Comparison of ENCODE assay signal across 16 mouse cellular contexts in the genomic region with DNA sequence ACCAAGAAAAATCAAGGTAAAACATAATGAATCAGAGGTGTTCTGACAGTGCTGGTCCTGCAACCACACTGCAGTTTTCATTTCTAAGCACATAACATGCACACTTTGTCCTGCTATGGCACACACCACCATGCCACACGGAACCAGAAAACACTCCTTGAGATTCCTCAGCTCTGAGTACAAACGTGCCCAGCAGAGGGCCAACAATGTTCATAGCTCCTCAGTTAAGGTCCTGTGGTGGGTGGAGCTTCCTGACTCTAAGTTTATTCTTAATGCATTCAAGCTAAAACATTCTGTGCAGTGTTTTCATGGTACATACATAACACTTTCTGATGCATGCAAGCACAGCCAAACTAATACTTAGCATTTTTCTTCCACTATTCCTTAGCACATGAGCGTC.
DNase-seq lines count a peak whose midpoint lies in the region; ATAC-seq and TF ChIP-seq lines count a peak whose summit lies in the region.
"Had no signal": no experiment of that assay in that cellular context is flagged by ENCODE, and none has a peak within 500 bp of the region (broad histone marks: within the 10 kb centered on the region; RNA-seq: fewer than 3 reads in every experiment).

No protein-coding gene starts in this region.

- H3K9ac ChIP-seq in kidney, postnatal 0 days (ENCODE audit: low read depth, low read length), result no peak overlapping the region
- H3K9ac ChIP-seq in kidney, embryonic 14.5 days (ENCODE audit: low read depth, low read length), result no peak overlapping the region
- no peak overlapping the region for H3K9ac ChIP-seq in forebrain, embryonic 15.5 days (replicated peaks)
- H3K9ac ChIP-seq: embryonic facial prominence, embryonic 12.5 days; forebrain, embryonic 13.5 days; limb, embryonic 13.5 days had no signal

- TF ChIP-seq CTCF in kidney, postnatal 0 days (IDR thresholded peaks at IDR 0.05; ENCODE audit: low read depth), result peak; percentile 39; the same call in 1 of the 2 replicates

- H3K4me1 ChIP-seq in kidney, postnatal 0 days (replicated peaks; ENCODE audit: insufficient read depth, low read length), result no peaks in the 10 kb centered on the region
- no peaks in the 10 kb centered on the region for H3K4me1 ChIP-seq in kidney, embryonic 14.5 days (ENCODE audit: control insufficient read depth, insufficient read depth, low read length)
- H3K4me1 ChIP-seq in forebrain, embryonic 15.5 days, result no peaks in the 10 kb centered on the region
- H3K4me1 ChIP-seq: embryonic facial prominence, embryonic 12.5 days; forebrain, embryonic 13.5 days; limb, embryonic 13.5 days had no signal

- no peak overlapping the region for H3K4me3 ChIP-seq in kidney, postnatal 0 days (replicated peaks; ENCODE audit: low read depth, low read length)
- H3K4me3 ChIP-seq in kidney, embryonic 14.5 days (ENCODE audit: low read length), result no peak overlapping the region
- no peak overlapping the region for H3K4me3 ChIP-seq in forebrain, embryonic 15.5 days
- H3K4me3 ChIP-seq: embryonic facial prominence, embryonic 12.5 days; forebrain, embryonic 13.5 days; limb, embryonic 13.5 days had no signal

- ATAC-seq in kidney, postnatal 0 days (replicated peaks; ENCODE audit: low FRiP score, low read depth), result no peak
- ATAC-seq in kidney, embryonic 14.5 days (ENCODE audit: low FRiP score, low TSS enrichment), result no peak
- 0 out of 2 replicates have a peak, but pooled peaks have one; percentile 28 for ATAC-seq in megakaryocyte, adult 5-6 weeks (ENCODE audit: poor library complexity, severe bottlenecking)
- ATAC-seq in forebrain, embryonic 15.5 days (replicated peaks), result no peak
- ATAC-seq: forebrain, embryonic 13.5 days; inflammation-experienced regulatory T-cells, adult 6 months had no signal

- no peak overlapping the region for H3K27ac ChIP-seq in kidney, postnatal 0 days
- no peak overlapping the region for H3K27ac ChIP-seq in kidney, embryonic 14.5 days (ENCODE audit: low read depth, low read length)
- H3K27ac ChIP-seq in forebrain, embryonic 15.5 days (replicated peaks), result no peak overlapping the region
- H3K27ac ChIP-seq: embryonic facial prominence, embryonic 12.5 days; forebrain, embryonic 13.5 days; limb, embryonic 13.5 days had no signal

- H3K36me3 ChIP-seq in kidney, postnatal 0 days (ENCODE audit: insufficient read depth, low read length), result no peaks in the 10 kb centered on the region
- H3K36me3 ChIP-seq in kidney, embryonic 14.5 days (ENCODE audit: control insufficient read depth, insufficient read depth, low read length), result no peaks in the 10 kb centered on the region
- H3K36me3 ChIP-seq in forebrain, embryonic 15.5 days, result no peaks in the 10 kb centered on the region
- H3K36me3 ChIP-seq: embryonic facial prominence, embryonic 12.5 days; limb, embryonic 13.5 days had no signal

- no peaks in the 10 kb centered on the region for H3K27me3 ChIP-seq in kidney, postnatal 0 days (ENCODE audit: insufficient read depth, low read length)
- H3K27me3 ChIP-seq in kidney, embryonic 14.5 days (ENCODE audit: control insufficient read depth, insufficient read depth, low read length), result no peaks in the 10 kb centered on the region
- H3K27me3 ChIP-seq in forebrain, embryonic 15.5 days, result no peaks in the 10 kb centered on the region
- H3K27me3 ChIP-seq: embryonic facial prominence, embryonic 12.5 days; forebrain, embryonic 13.5 days; limb, embryonic 13.5 days had no signal

- DNase-seq in kidney, postnatal 0 days (ENCODE audit: low spot score), result no peak
- DNase-seq in A20 (ENCODE audit: low read depth, low spot score) (peak; percentile 32), R1 (ENCODE audit: low read depth, low spot score) (peak; percentile 13)
- DNase-seq in frontal cortex, adult 2 months (ENCODE audit: extremely low spot score in 1 of 2, low spot score in 1 of 2), result no peak
- no peak for DNase-seq in right cerebral cortex, postnatal 14 days
- DNase-seq: cerebellum, adult 9-11 months; gastrocnemius, postnatal 36 days; heart, postnatal 10 days; right cerebral cortex, postnatal 25 days had no signal

- H3K4me2 ChIP-seq in kidney, postnatal 0 days (ENCODE audit: low read length), result no peak overlapping the region
- no peak overlapping the region for H3K4me2 ChIP-seq in kidney, embryonic 14.5 days (replicated peaks; ENCODE audit: low read depth, low read length)
- no peak overlapping the region for H3K4me2 ChIP-seq in forebrain, embryonic 15.5 days (replicated peaks)
- H3K4me2 ChIP-seq: embryonic facial prominence, embryonic 12.5 days; forebrain, embryonic 13.5 days; limb, embryonic 13.5 days had no signal

- WGBS in kidney, postnatal 0 days, result 64% methylated on average over 3 of the region's 3 CpGs
- WGBS in kidney, embryonic 14.5 days, result 59% methylated on average over 3 of the region's 3 CpGs
- 59% methylated on average over 3 of the region's 3 CpGs for WGBS in forebrain, embryonic 15.5 days

- H3K9me3 ChIP-seq in kidney, postnatal 0 days (replicated peaks; ENCODE audit: low read length), result no peaks in the 10 kb centered on the region
- H3K9me3 ChIP-seq in kidney, embryonic 14.5 days (ENCODE audit: control insufficient read depth, low read length), result no peaks in the 10 kb centered on the region
- no peaks in the 10 kb centered on the region for H3K9me3 ChIP-seq in forebrain, embryonic 15.5 days
- H3K9me3 ChIP-seq: embryonic facial prominence, embryonic 12.5 days; forebrain, embryonic 13.5 days; limb, embryonic 13.5 days had no signal

Comparison
In these comparisons a context has a peak if more than half of its experiments do, and no peak if none do; other contexts are left out.
1. DNase-seq: peak in A20 (single experiment) and R1 (single experiment); none in kidney, postnatal 0 days (single experiment), frontal cortex, adult 2 months (0 of 2) and right cerebral cortex, postnatal 14 days (single experiment).